Mouse (Mus musculus) adipose tissue, adult 10 weeks (tissue): ENCODE results near the gene Stk24. TPM values are rescaled to one million over a fixed set of nuclear protein-coding genes. Genes with fewer than 3 reads are reported as not detected.

Experiments used
- polyA plus RNA-seq: library from polyadenylated mRNA; stranded (reverse); fragments of 350-450 nt; fragmentation: Illumina TruSeq; extraction: RNeasy Lipid Tissue Mini Kit (QIAGEN cat#74804); gene quantifications from one replicate; pipeline ENCODE4 v1.2.3, GENCODE M21; 2014; ENCODE audit warnings: low read depth, low replicate concordance

The Stk24 gene
- 38.9 TPM for polyA plus RNA-seq

GRCm38 (mm10) chr14:121379827-121380145, at the start of gene Stk24:
TSS of gene Stk24 (minus strand) at chr14:121380011.

Other genes with a start within 250 kb of the Stk24 start
- 0.30 TPM for gene Slc15a1, start 125.2 kb upstream of the Stk24 start, polyA plus RNA-seq